Mouse (Mus musculus) liver, adult 2 months (tissue): ENCODE results near the gene Itgad.

Experiments
- CTCF ChIP-seq: fragments of 200-500 bp; IDR thresholded peaks from 2 replicates; pipeline ENCODE4 v1.5.1; 2011; ENCODE audit warnings: low read depth, low read length, control low read depth
- POLR2A ChIP-seq: fragments of 200-500 bp; IDR thresholded peaks from 2 replicates; pipeline ENCODE4 v1.6.1; 2011; ENCODE audit warnings: low read length, control low read depth; ENCODE audit not compliant: insufficient read depth; ENCODE audit errors: extremely low read depth

GRCm38 (mm10) chr7:128248081-128249042, 94.2 kb downstream of the Itgad start:
- TF ChIP-seq CTCF (no peak), POLR2A (no peak)
